Mouse (Mus musculus): ENCODE results near the gene Cntn1. TPM values are rescaled to one million over a fixed set of nuclear protein-coding genes. Genes with fewer than 3 reads are reported as not detected.
A peak's percentile ranks its signal among the peaks of the same experiment; 100 is the strongest.

The Cntn1 gene
- polyA plus RNA-seq, 1 experiment: 154 TPM

GRCm38 (mm10) chr15:92051353-92052132 is 578 bp downstream of the Cntn1 start:
- Histone ChIP-seq H3K4me1 (ENCODE audit: control insufficient read depth, insufficient read depth, low read length) (peaks cover 2% of the 10 kb centered on the region; the same call in 1 of the 2 replicates), H3K4me3 (replicated peaks; ENCODE audit: insufficient read depth, low read depth, low read length) (peak overlapping the region; percentile 75), H3K27ac (ENCODE audit: insufficient read depth, low read length) (peak overlapping the region; percentile 72), H3K27me3 (ENCODE audit: control insufficient read depth, insufficient read depth, low read length) (no peaks in the 10 kb centered on the region)
- TF ChIP-seq CTCF (IDR thresholded peaks at IDR 0.05; ENCODE audit: borderline replicate concordance, insufficient read depth, low read depth, low read length): no peak
- no peak for TF ChIP-seq POLR2A (IDR thresholded peaks at IDR 0.05; ENCODE audit: borderline replicate concordance, insufficient read depth, low read length)
- WGBS: under 1% methylated on average over 35 of the region's 35 CpGs
- peak; percentile 89 for DNase-seq

- Histone ChIP-seq H3K4me1 (ENCODE audit: control insufficient read depth, insufficient read depth, low read length) (peaks cover 5% of the 10 kb centered on the region; the same call in 1 of the 2 replicates), H3K4me3 (replicated peaks; ENCODE audit: insufficient read depth, low read depth, low read length) (peak overlapping the region; percentile 75), H3K27me3 (ENCODE audit: control insufficient read depth, insufficient read depth, low read length) (no peaks in the 10 kb centered on the region), H3K27ac (ENCODE audit: insufficient read depth, low read length) (peak overlapping the region; percentile 72)
- WGBS: 4% methylated on average over 4 of the region's 4 CpGs
- TF ChIP-seq POLR2A (IDR thresholded peaks at IDR 0.05; ENCODE audit: borderline replicate concordance, insufficient read depth, low read length): peak; percentile 36; the same call in 1 of the 2 replicates
- TF ChIP-seq CTCF (IDR thresholded peaks at IDR 0.05; ENCODE audit: borderline replicate concordance, insufficient read depth, low read depth, low read length): no peak
- no peak for DNase-seq
Observed at GRCm38 (mm10) chr15:92052133-92052463, 1.1 kb downstream of the Cntn1 start.

- Histone ChIP-seq H3K4me1 (ENCODE audit: control insufficient read depth, insufficient read depth, low read length) (peaks cover 12% of the 10 kb centered on the region; the same call in 1 of the 2 replicates), H3K27me3 (ENCODE audit: control insufficient read depth, insufficient read depth, low read length) (no peaks in the 10 kb centered on the region), H3K27ac (ENCODE audit: insufficient read depth, low read length) (no peak overlapping the region; the same call in 1 of the 2 replicates), H3K4me3 (replicated peaks; ENCODE audit: insufficient read depth, low read depth, low read length) (no peak overlapping the region)
- 13% methylated on average over 5 of the region's 5 CpGs for WGBS
- peak in 1 of 2 experiments; percentile 78 for DNase-seq
- no peak for TF ChIP-seq CTCF (IDR thresholded peaks at IDR 0.05; ENCODE audit: borderline replicate concordance, insufficient read depth, low read depth, low read length)
- no peak for TF ChIP-seq POLR2A (IDR thresholded peaks at IDR 0.05; ENCODE audit: borderline replicate concordance, insufficient read depth, low read length)
Observed at GRCm38 (mm10) chr15:92057553-92057952, 6.6 kb downstream of the Cntn1 start.

- no peaks in the 10 kb centered on the region for H3K27me3 ChIP-seq (ENCODE audit: control insufficient read depth, insufficient read depth, low read length)
- WGBS: 64% methylated on average over 3 of the region's 3 CpGs
- H3K4me3 ChIP-seq (replicated peaks; ENCODE audit: insufficient read depth, low read depth, low read length): no peak overlapping the region
- peaks cover 10% of the 10 kb centered on the region; the same call in 1 of the 2 replicates for H3K4me1 ChIP-seq (ENCODE audit: control insufficient read depth, insufficient read depth, low read length)
- H3K27ac ChIP-seq (ENCODE audit: insufficient read depth, low read length): no peak overlapping the region
- no peak for TF ChIP-seq POLR2A (IDR thresholded peaks at IDR 0.05; ENCODE audit: borderline replicate concordance, insufficient read depth, low read length)
- no peak for TF ChIP-seq CTCF (IDR thresholded peaks at IDR 0.05; ENCODE audit: borderline replicate concordance, insufficient read depth, low read depth, low read length)
- no peak for DNase-seq
Observed at GRCm38 (mm10) chr15:92060986-92061385, 10.0 kb downstream of the Cntn1 start.

DNA sequence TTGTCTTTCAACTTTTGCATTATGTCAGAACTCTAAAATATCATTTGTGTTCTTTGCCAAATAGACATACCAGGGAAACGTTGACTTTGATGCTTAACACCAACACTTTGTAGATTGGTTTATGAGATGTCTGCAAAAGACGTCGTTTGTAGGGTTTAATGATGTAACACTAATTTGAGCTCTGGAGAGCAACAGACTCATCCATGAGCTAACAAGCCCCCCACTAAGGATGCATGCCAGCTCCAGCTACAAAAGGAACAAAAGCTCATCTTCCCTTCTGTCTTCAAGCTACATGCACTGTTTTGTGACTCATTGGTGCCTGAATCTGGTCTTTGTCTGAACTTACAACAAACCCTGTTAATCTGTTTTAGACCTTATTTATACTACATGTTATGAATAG is 28.5 kb downstream of the Cntn1 start:
- no peak for TF ChIP-seq CTCF (IDR thresholded peaks at IDR 0.05; ENCODE audit: borderline replicate concordance, insufficient read depth, low read depth, low read length)
- no peak for TF ChIP-seq POLR2A (IDR thresholded peaks at IDR 0.05; ENCODE audit: borderline replicate concordance, insufficient read depth, low read length)
- 26% methylated on average over 3 of the region's 3 CpGs for WGBS
- DNase-seq: no peak

DNA sequence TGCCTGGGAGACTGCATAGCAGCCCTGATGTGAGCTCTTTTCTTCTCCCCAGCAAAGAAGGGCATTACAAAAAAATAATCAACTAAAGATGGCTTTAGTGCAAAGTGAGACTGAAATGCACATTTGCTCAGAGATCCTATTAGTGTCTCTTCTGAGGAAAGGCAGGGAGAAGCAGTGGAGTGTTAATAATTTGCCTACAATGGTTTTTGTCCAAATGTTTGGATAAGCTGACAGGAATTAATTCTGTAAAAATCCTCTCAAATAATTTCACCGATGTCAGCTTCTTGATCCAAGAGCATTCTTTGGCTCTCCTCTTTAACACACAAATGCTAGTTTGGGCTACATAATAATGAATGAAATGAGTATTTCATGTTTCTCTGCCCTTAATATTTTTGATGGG is 34.9 kb downstream of the Cntn1 start:
- H3K4me1 ChIP-seq (ENCODE audit: control insufficient read depth, insufficient read depth, low read length): peaks cover 6% of the 10 kb centered on the region; the same call in 1 of the 2 replicates
- WGBS: 9% methylated on average over 1 of the region's 1 CpGs
- H3K27me3 ChIP-seq (ENCODE audit: control insufficient read depth, insufficient read depth, low read length): no peaks in the 10 kb centered on the region
- no peak overlapping the region for H3K27ac ChIP-seq (ENCODE audit: insufficient read depth, low read length)
- DNase-seq: peak in 1 of 2 experiments; percentile 65
- no peak overlapping the region for H3K4me3 ChIP-seq (replicated peaks; ENCODE audit: insufficient read depth, low read depth, low read length)
- TF ChIP-seq POLR2A (IDR thresholded peaks at IDR 0.05; ENCODE audit: borderline replicate concordance, insufficient read depth, low read length) (no peak), CTCF (IDR thresholded peaks at IDR 0.05; ENCODE audit: borderline replicate concordance, insufficient read depth, low read depth, low read length) (no peak)

More for the DNA sequence above, 28.5 kb downstream of the Cntn1 start:
- no peak overlapping the region for H3K4me3 ChIP-seq (replicated peaks; ENCODE audit: insufficient read depth, low read depth, low read length)
- no peak overlapping the region for H3K27ac ChIP-seq (ENCODE audit: insufficient read depth, low read length)
- H3K4me1 ChIP-seq (ENCODE audit: control insufficient read depth, insufficient read depth, low read length): no peaks in the 10 kb centered on the region
- H3K27me3 ChIP-seq (ENCODE audit: control insufficient read depth, insufficient read depth, low read length): no peaks in the 10 kb centered on the region

DNA sequence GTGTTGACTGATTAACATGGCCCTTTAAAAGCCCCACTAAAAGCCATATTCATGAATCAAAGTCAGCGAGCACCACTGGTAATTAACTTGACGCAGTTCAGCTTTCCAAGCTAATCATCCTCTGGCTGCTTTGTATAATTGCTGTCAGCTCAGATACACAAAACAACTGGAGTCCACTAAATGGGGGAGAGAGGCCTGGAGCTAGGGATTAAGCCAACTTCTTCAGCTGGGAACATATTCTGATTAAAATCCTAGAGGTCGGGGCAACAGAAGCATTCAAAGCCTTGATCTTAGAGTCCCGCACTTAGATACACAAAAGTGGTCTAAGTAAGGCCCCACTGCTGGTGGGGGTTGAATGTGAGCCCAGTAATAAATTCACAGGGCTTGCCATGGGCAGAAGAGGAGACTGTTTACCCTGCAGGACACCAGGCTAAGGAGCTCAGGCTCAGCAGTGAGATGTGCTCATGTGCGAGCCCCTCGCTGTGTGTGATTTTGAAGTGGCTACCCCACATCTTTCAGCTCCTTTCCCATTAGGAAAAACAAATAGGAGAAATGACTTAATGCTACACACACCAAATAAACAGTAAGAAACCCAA is 36.8 kb downstream of the Cntn1 start:
- Histone ChIP-seq H3K4me1 (ENCODE audit: control insufficient read depth, insufficient read depth, low read length) (peaks cover 6% of the 10 kb centered on the region; the same call in 1 of the 2 replicates), H3K27me3 (ENCODE audit: control insufficient read depth, insufficient read depth, low read length) (no peaks in the 10 kb centered on the region), H3K4me3 (replicated peaks; ENCODE audit: insufficient read depth, low read depth, low read length) (no peak overlapping the region), H3K27ac (ENCODE audit: insufficient read depth, low read length) (no peak overlapping the region)
- no peak for DNase-seq
- TF ChIP-seq POLR2A (IDR thresholded peaks at IDR 0.05; ENCODE audit: borderline replicate concordance, insufficient read depth, low read length): no peak
- no peak for TF ChIP-seq CTCF (IDR thresholded peaks at IDR 0.05; ENCODE audit: borderline replicate concordance, insufficient read depth, low read depth, low read length)
- 71% methylated on average over 6 of the region's 6 CpGs for WGBS
